Mouse (Mus musculus): Measurements from ENCODE around the gene Cyb561a3.

DNA sequence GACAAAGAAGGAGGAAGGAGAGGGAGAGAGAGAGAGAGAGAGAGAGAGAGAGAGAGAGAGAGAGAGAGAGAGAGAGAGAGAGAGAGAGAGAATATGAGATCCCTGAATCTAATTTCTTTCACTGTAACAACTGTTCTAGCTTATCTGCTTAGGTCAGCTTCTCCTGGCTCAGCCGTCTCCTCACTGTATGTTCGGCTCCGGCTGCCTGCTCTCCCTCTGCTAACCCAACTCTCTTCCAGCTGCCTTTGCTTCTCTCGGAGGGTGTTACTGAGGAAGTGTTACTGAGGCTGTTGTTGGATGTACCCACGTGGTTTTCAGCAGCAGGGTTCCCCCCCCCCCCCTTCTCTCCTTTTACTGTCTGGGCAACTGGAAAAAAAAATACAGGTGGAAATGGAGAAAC lies 63.1 kb downstream of the Cyb561a3 start:
- TF ChIP-seq CTCF (IDR thresholded peaks at IDR 0.05; ENCODE audit: low read depth, low read length) = no peak
- no peak for TF ChIP-seq POLR2AphosphoS5 (IDR thresholded peaks at IDR 0.05; ENCODE audit: insufficient replicate concordance, low read depth, low read length)

Measured in G1E (cell line).